Comparison of ENCODE assay signal across 9 mouse cellular contexts in genomic region chr14:48198190-48198954, GRCm38 (mm10).
DNase-seq lines count a peak whose midpoint lies in the region; ATAC-seq and TF ChIP-seq lines count a peak whose summit lies in the region.
"Had no signal": no experiment of that assay in that cellular context is flagged by ENCODE, and none has a peak within 500 bp of the region (broad histone marks: within the 10 kb centered on the region; RNA-seq: fewer than 3 reads in every experiment).

No protein-coding gene starts in this region.

- peak; percentile 83 for ATAC-seq in lung, embryonic 14.5 days (ENCODE audit: insufficient read depth)

- peaks cover 24% of the 10 kb centered on the region for H3K4me1 ChIP-seq in heart, adult 2 months (ENCODE audit: control insufficient read depth, insufficient read depth, low read length)
- H3K4me1 ChIP-seq in lung, embryonic 14.5 days (ENCODE audit: insufficient read depth): peaks cover 39% of the 10 kb centered on the region
- peaks cover 2% of the 10 kb centered on the region for H3K4me1 ChIP-seq in lung, adult 2 months (ENCODE audit: control insufficient read depth, insufficient read depth, low read length)
- H3K4me1 ChIP-seq in cerebellum, adult 2 months (ENCODE audit: control insufficient read depth, insufficient read depth, low read length): peaks cover 34% of the 10 kb centered on the region

- TF ChIP-seq CTCF in heart, adult 2 months (IDR thresholded peaks at IDR 0.05): no peak
- no peak for TF ChIP-seq CTCF in lung, embryonic 14.5 days (IDR thresholded peaks at IDR 0.05; ENCODE audit: low read depth)
- TF ChIP-seq CTCF in lung, adult 2 months (IDR thresholded peaks at IDR 0.05; ENCODE audit: insufficient read depth, low read length): no peak
- no peak for TF ChIP-seq CTCF in cerebellum, adult 2 months (IDR thresholded peaks at IDR 0.05; ENCODE audit: borderline replicate concordance, insufficient read depth, low read depth, low read length)

- no peak overlapping the region for H3ac ChIP-seq in myocyte (ENCODE audit: control insufficient read depth, insufficient read length)

- no peaks in the 10 kb centered on the region for H3K9me3 ChIP-seq in lung, embryonic 14.5 days (ENCODE audit: low read depth, low read length)
- H3K9me3 ChIP-seq: neural tube, embryonic 13.5 days had no signal

- no peak for TF ChIP-seq EP300 in heart, adult 2 months (IDR thresholded peaks at IDR 0.05; ENCODE audit: insufficient read depth, low read depth, low read length)

- no peaks in the 10 kb centered on the region for H3K79me2 ChIP-seq in heart, adult 2 months (replicated peaks; ENCODE audit: control insufficient read depth, insufficient read depth, low read length)
- no peaks in the 10 kb centered on the region for H3K79me2 ChIP-seq in myocyte (ENCODE audit: control insufficient read depth, insufficient read depth)

- no peak overlapping the region for H3K9ac ChIP-seq in heart, adult 2 months (ENCODE audit: low read depth, low read length)
- no peak overlapping the region for H3K9ac ChIP-seq in lung, embryonic 14.5 days
- H3K9ac ChIP-seq: neural tube, embryonic 13.5 days had no signal

- no peak overlapping the region; the same call in 1 of the 2 replicates for H3K27ac ChIP-seq in heart, adult 2 months
- H3K27ac ChIP-seq in lung, embryonic 14.5 days (ENCODE audit: low read depth): peak overlapping the region; percentile 59; the same call in 1 of the 2 replicates
- H3K27ac ChIP-seq in cerebellum, adult 2 months (ENCODE audit: insufficient read depth, low read length): no peak overlapping the region; the same call in 1 of the 2 replicates
- H3K27ac ChIP-seq: neural tube, embryonic 13.5 days had no signal

- H3K27me3 ChIP-seq in heart, adult 2 months (ENCODE audit: control insufficient read depth, insufficient read depth, low read length): no peaks in the 10 kb centered on the region
- no peaks in the 10 kb centered on the region for H3K27me3 ChIP-seq in lung, embryonic 14.5 days (ENCODE audit: insufficient read depth, low read length)
- H3K27me3 ChIP-seq in myocyte (ENCODE audit: control insufficient read depth, insufficient read depth, insufficient read length): no peaks in the 10 kb centered on the region
- no peaks in the 10 kb centered on the region for H3K27me3 ChIP-seq in cerebellum, adult 2 months (ENCODE audit: control insufficient read depth, insufficient read depth, low read length)
- H3K27me3 ChIP-seq: neural tube, embryonic 13.5 days had no signal

- no peak overlapping the region for H3K4me3 ChIP-seq in heart, adult 2 months
- H3K4me3 ChIP-seq in lung, embryonic 14.5 days (ENCODE audit: low read depth, low read length): no peak overlapping the region
- H3K4me3 ChIP-seq in lung, adult 2 months (replicated peaks; ENCODE audit: extremely low read depth, low read depth, low read length): no peak overlapping the region
- H3K4me3 ChIP-seq in myocyte: peak overlapping the region; percentile 3
- no peak overlapping the region for H3K4me3 ChIP-seq in cerebellum, adult 2 months (replicated peaks; ENCODE audit: insufficient read depth, low read depth, low read length)
- H3K4me3 ChIP-seq: neural tube, embryonic 13.5 days had no signal

- intact Hi-C loops in heart, adult 2 months (cut with DNase I): no loop called here

- TF ChIP-seq POLR2A in heart, adult 2 months (IDR thresholded peaks at IDR 0.05; ENCODE audit: insufficient read depth, low read depth, low read length): no peak
- TF ChIP-seq POLR2A in lung, adult 2 months (IDR thresholded peaks at IDR 0.05; ENCODE audit: borderline replicate concordance, extremely low read depth, low read depth, low read length): no peak
- no peak for TF ChIP-seq POLR2A in myocyte (IDR thresholded peaks at IDR 0.05; ENCODE audit: insufficient read length, low read depth)
- TF ChIP-seq POLR2A in cerebellum, adult 2 months (IDR thresholded peaks at IDR 0.05; ENCODE audit: borderline replicate concordance, insufficient read depth, low read length): no peak

- peak overlapping the region; percentile 31; the same call in 1 of the 2 replicates for H3K4me2 ChIP-seq in lung, embryonic 14.5 days
- H3K4me2 ChIP-seq in myocyte (ENCODE audit: low read depth): peak overlapping the region; percentile 74
- H3K4me2 ChIP-seq: neural tube, embryonic 13.5 days had no signal

- peaks cover 3% of the 10 kb centered on the region; the same call in 1 of the 2 replicates for H3K36me3 ChIP-seq in heart, adult 2 months (ENCODE audit: control insufficient read depth, insufficient read depth, low read length)
- no peaks in the 10 kb centered on the region for H3K36me3 ChIP-seq in lung, embryonic 14.5 days (ENCODE audit: insufficient read depth)
- no peaks in the 10 kb centered on the region for H3K36me3 ChIP-seq in myocyte (ENCODE audit: control insufficient read depth, insufficient read depth)
- H3K36me3 ChIP-seq: neural tube, embryonic 13.5 days had no signal

- WGBS in heart, adult 2 months: 50% methylated on average over 8 of the region's 8 CpGs
- WGBS in lung, embryonic 14.5 days: 36% methylated on average over 8 of the region's 8 CpGs
- 47% methylated on average over 8 of the region's 8 CpGs for WGBS in lung, adult 2 months
- WGBS in cerebellum, adult 2 months: 59% methylated on average over 8 of the region's 8 CpGs

- peak; percentile 37 to 41 for DNase-seq in heart, adult 9 months (ENCODE audit: low spot score in 2 of 2)
- DNase-seq in heart, adult 2 months: no peak
- peak; percentile 97 for DNase-seq in lung, embryonic 14.5 days
- no peak for DNase-seq in lung, adult 2 months
- peak; percentile 59 for DNase-seq in kidney, postnatal 10 days
- DNase-seq in gastrocnemius, postnatal 10 days: no peak
- no peak for DNase-seq in cerebellum, adult 2 months

TF ChIP-seq in myocyte, 11 proteins besides CTCF, POLR2A, EP300 and RAD21:
- no peak for TF ChIP-seq MYOD1 (IDR thresholded peaks at IDR 0.05; ENCODE audit: control insufficient read depth in 1 of 3, insufficient read length in 2 of 3, low read depth in 2 of 3)
- no peak for TF ChIP-seq POLR2AphosphoS2 (IDR thresholded peaks at IDR 0.05; ENCODE audit: insufficient read length, low read depth)
- TF ChIP-seq MAX (IDR thresholded peaks at IDR 0.05; ENCODE audit: low read depth): no peak
- no peak for TF ChIP-seq REST (IDR thresholded peaks at IDR 0.05; ENCODE audit: insufficient read depth, insufficient read length)
- TF ChIP-seq USF1 (IDR thresholded peaks at IDR 0.05; ENCODE audit: low read depth): no peak
- no peak for TF ChIP-seq SRF (IDR thresholded peaks at IDR 0.05; ENCODE audit: control insufficient read depth, insufficient read length, low read depth)
- no peak for TF ChIP-seq CEBPB (IDR thresholded peaks at IDR 0.05; ENCODE audit: insufficient read depth, poor library complexity, severe bottlenecking)

Comparison
In these comparisons a context has a peak if more than half of its experiments do, and no peak if none do; other contexts are left out.
1. DNase-seq: peak in heart, adult 9 months (2 of 2), lung, embryonic 14.5 days (single experiment) and kidney, postnatal 10 days (single experiment); none in heart, adult 2 months (0 of 2), lung, adult 2 months (single experiment), gastrocnemius, postnatal 10 days (single experiment) and cerebellum, adult 2 months (0 of 2).